Mouse (Mus musculus) midbrain, postnatal 0 days (tissue): ENCODE results near the gene Dlx1. TPM values are rescaled to one million over a fixed set of nuclear protein-coding genes. Genes with fewer than 3 reads are reported as not detected.
A peak's percentile ranks its signal among the peaks of the same experiment; 100 is the strongest.

Experiments used
- ATAC-seq: fragments of 200-750 bp; cut with Nextera tagmentation; 2 replicates; pipeline ENCODE4 v1.8.0; 2017; ENCODE audit warnings: moderate number of reproducible peaks, mild to moderate bottlenecking, moderate TSS enrichment, moderate library complexity; ENCODE audit not compliant: low FRiP score
- DNase-seq: peaks from one replicate; pipeline ENCODE4 v3.0.0-alpha.2; 2015; ENCODE audit warnings: low spot score
- H3K27ac ChIP-seq: fragments of 300-500 bp; sonication (generic); 2 replicates; pipeline ENCODE4 v1.5.1; 2014; ENCODE audit warnings: low read depth, mild to moderate bottlenecking, low read length, mixed read lengths
- H3K27me3 ChIP-seq: fragments of 300-500 bp; sonication (generic); 2 replicates; pipeline ENCODE4 v1.6.1; 2014; ENCODE audit warnings: low read length, control low read depth, mixed read lengths; ENCODE audit not compliant: insufficient read depth
- H3K36me3 ChIP-seq: fragments of 300-500 bp; sonication (generic); 2 replicates; pipeline ENCODE4 v1.6.1; 2014; ENCODE audit warnings: low read length, control low read depth, mixed read lengths; ENCODE audit not compliant: insufficient read depth
- H3K4me1 ChIP-seq: fragments of 300-500 bp; sonication (generic); 2 replicates; pipeline ENCODE4 v1.6.1; 2014; ENCODE audit warnings: mild to moderate bottlenecking, control low read depth, antibody characterized with exemption, low read length, mixed read lengths; ENCODE audit not compliant: insufficient read depth
- H3K4me2 ChIP-seq: fragments of 300-500 bp; sonication (generic); 2 replicates; pipeline ENCODE4 v1.6.1; 2014; ENCODE audit warnings: low read depth, mild to moderate bottlenecking, low read length, mixed read lengths; ENCODE audit not compliant: poor library complexity, severe bottlenecking
- H3K4me3 ChIP-seq: fragments of 300-500 bp; sonication (generic); 2 replicates; pipeline ENCODE4 v1.5.1; 2014; ENCODE audit warnings: low read depth, mild to moderate bottlenecking, low read length, moderate library complexity
- H3K9ac ChIP-seq: fragments of 300-500 bp; sonication (generic); replicated peaks from 2 replicates; pipeline ENCODE4 v1.6.1; 2014; ENCODE audit warnings: mild to moderate bottlenecking, low read length, moderate library complexity, mixed read lengths; ENCODE audit not compliant: poor library complexity, severe bottlenecking
- H3K9me3 ChIP-seq: fragments of 300-500 bp; sonication (generic); 2 replicates; pipeline ENCODE4 v1.6.1; 2016; ENCODE audit warnings: low read length, control low read depth
- CTCF ChIP-seq: IDR thresholded peaks from 2 replicates; pipeline ENCODE4 v1.5.1; 2016; ENCODE audit warnings: antibody characterized with exemption, mild to moderate bottlenecking
- WGBS: fragments of 180-500 bp; shearing (Covaris S2); extraction: QIAGEN DNeasy Blood & Tissue Kit; methylation state at CpG from one replicate; pipeline ENCODE4 v1.1.7; 2014; 5-methylcytosine and 5-hydroxymethylcytosine counted together
- polyA plus RNA-seq: library from polyadenylated mRNA; unstranded; fragments of >200 nt; fragmentation: Nextera tagmentation; extraction: Ambion mirVana; gene quantifications from 2 replicates; pipeline ENCODE4 v1.2.1, GENCODE M21; 2015
- total RNA-seq: library from RNA; depleted of rRNA; stranded (reverse); fragments of >200 nt; gene quantifications from 2 replicates; pipeline ENCODE4 v1.2.3, GENCODE M21; 2014

The Dlx1 gene
- total and polyA plus RNA-seq, 2 experiments from 2014 or later = 2.8 to 25.5 TPM

DNA sequence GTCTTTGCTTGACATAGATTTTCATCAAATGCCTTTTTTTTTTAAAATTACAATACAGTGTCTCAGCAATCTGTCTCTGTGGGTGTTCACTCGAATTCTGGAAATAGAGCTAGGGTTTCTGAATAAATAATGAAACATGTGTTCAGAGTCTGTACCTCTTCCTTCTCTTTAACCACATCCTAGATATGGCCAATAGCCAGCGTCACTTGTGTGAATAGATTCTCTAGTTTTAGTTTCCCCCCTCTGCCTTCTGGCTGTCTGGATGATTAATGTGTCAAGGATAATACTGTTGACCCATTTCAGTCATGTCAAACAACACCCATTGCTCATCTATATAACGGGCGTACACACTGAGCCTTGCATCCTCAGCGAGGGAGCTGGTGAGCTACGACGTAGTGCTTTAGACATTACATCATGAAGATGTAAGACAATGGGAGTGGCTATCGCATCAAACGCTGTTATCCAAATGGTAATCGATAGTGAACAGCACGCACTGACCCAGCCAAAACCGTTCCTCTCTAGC is 34.7 kb upstream of the Dlx1 start:
- no peak for DNase-seq
- 72% methylated on average over 12 of the region's 12 CpGs for WGBS
- H3K4me3 ChIP-seq = no peak overlapping the region
- H3K27ac ChIP-seq = no peak overlapping the region
- H3K9ac ChIP-seq = no peak overlapping the region
- ATAC-seq = no peak
- no peak overlapping the region for H3K4me2 ChIP-seq
- H3K36me3 ChIP-seq = no peaks in the 10 kb centered on the region
- peaks cover 5% of the 10 kb centered on the region for H3K4me1 ChIP-seq
- no peak for TF ChIP-seq CTCF
- H3K9me3 ChIP-seq = no peaks in the 10 kb centered on the region
- H3K27me3 ChIP-seq = no peaks in the 10 kb centered on the region

DNA sequence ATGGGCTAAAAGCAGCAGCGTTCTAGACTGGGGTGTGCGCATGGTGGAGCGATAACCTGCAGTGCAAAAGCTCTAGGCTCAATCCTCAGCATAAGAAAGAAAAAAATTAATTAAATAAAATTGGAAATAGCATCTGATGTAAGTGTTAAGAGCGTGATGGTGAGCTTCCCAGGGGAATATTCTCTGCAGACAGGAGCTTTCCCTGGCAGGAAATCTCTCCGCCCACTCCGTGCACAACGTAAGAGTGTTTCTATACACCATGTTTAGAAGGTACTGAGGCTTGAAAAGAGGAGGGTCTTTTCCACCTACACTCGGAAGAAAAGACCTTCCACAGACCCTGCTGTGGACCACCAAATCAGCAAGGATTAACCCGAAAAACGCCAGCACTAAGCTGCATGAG is 33.4 kb upstream of the Dlx1 start:
- no peak for DNase-seq
- no peak overlapping the region for H3K4me3 ChIP-seq
- WGBS = 37% methylated on average over 10 of the region's 10 CpGs
- no peak overlapping the region for H3K9ac ChIP-seq
- TF ChIP-seq CTCF = no peak
- no peaks in the 10 kb centered on the region for H3K36me3 ChIP-seq
- no peaks in the 10 kb centered on the region for H3K9me3 ChIP-seq
- peaks cover 5% of the 10 kb centered on the region for H3K4me1 ChIP-seq
- H3K27me3 ChIP-seq = no peaks in the 10 kb centered on the region
- peak; percentile 49; the same call in 1 of the 2 replicates for ATAC-seq
- peak overlapping the region; percentile 48; the same call in 1 of the 2 replicates for H3K27ac ChIP-seq
- H3K4me2 ChIP-seq = peak overlapping the region; percentile 16; the same call in 1 of the 2 replicates

DNA sequence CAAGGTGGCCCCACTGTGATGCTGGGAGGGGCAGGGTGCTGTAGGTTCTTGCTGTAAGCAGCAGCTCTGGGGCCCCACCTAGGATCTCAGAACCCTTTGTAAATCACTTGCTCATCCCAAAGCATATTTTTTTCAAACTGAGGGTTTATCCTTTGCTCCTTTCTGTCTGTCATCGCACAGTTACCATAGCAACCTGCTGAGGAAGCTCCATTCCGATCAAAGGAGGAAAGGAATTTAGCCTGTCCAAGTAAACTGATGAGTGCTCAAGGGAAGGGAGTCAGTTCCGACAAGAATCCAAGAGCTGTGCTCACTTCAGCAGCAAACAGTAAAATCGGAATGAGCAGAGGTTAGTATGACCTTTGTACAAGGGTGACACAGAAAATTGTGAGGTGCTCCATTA is 32.9 kb upstream of the Dlx1 start:
- H3K27ac ChIP-seq = peak overlapping the region; percentile 48; the same call in 1 of the 2 replicates
- H3K9me3 ChIP-seq = no peaks in the 10 kb centered on the region
- peak overlapping the region; percentile 16 for H3K4me2 ChIP-seq
- H3K4me3 ChIP-seq = no peak overlapping the region
- WGBS = 11% methylated on average over 4 of the region's 4 CpGs
- no peak overlapping the region for H3K9ac ChIP-seq
- peak; percentile 31 for DNase-seq
- peaks cover 5% of the 10 kb centered on the region for H3K4me1 ChIP-seq
- H3K27me3 ChIP-seq = no peaks in the 10 kb centered on the region
- no peaks in the 10 kb centered on the region for H3K36me3 ChIP-seq
- TF ChIP-seq CTCF = no peak
- peak; percentile 41; the same call in 1 of the 2 replicates for ATAC-seq

DNA sequence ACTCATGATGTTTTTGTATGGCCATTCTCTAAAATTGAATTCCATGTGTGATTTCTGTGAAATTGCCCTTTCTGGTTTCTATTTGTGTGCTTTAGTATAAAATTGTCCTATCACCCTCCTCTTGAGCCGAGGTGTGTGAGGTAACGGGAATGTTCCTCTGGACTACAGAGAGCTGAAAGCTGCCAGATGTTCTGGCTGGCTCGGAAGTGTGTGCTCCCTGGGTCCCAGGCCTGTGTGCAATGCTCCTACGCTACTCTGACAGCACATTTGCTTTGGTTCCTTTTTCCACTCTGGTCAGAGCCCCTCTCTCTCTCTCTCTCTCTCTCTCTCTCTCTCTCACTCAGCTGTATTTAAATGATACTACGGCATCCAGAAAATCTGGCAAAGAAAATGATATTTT is 30.7 kb upstream of the Dlx1 start:
- H3K4me1 ChIP-seq = peaks cover 5% of the 10 kb centered on the region
- H3K9ac ChIP-seq = no peak overlapping the region
- H3K9me3 ChIP-seq = no peaks in the 10 kb centered on the region
- H3K27me3 ChIP-seq = no peaks in the 10 kb centered on the region
- ATAC-seq (no peak), DNase-seq (no peak)
- WGBS = 68% methylated on average over 5 of the region's 5 CpGs
- H3K4me3 ChIP-seq = no peak overlapping the region
- no peak for TF ChIP-seq CTCF
- H3K27ac ChIP-seq = no peak overlapping the region
- no peaks in the 10 kb centered on the region for H3K36me3 ChIP-seq
- H3K4me2 ChIP-seq = no peak overlapping the region

DNA sequence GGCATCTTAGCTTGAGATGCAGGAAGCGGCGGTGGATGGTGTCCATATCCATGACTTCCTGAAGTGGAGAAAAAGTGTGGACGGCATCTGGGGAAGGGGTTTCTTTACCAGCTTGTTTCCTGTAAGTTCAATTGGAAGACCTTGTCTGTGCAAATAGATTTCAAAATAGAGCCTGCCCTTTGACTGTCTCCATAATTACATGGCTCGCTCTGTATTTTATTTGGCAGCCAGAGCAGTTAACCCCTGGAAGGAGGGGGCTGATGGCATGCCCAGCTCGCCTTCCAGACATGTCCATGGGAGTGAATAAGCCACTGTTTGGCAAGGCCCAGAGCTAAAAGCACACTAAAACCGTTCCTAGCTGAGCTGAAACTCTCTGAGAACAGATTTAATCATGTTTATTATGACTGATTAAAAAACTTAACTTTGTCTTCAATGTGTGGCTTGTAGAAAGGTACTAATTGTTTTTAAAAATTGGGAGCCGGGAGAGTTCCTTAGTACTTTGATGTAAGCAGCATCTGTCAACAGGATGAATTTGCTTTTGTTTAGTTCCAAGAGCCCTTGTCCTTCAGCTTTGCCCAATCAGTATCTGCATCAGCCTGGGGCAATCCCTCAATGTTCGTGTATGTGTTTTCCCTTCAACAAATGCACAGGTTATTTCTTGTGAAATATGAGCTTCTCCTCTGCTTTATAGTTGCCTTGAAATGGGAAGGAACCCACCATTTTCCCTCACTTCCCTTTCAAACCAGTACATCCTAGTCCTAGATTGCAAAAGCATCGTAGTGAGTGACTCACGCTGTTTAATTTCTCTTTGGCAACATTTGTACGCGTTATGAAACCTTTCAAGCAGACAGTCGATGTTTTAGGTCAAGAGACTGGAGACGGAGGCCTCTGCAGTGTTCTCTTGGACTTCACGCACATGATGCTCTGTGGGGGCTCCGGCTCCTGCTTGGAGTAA is 28.4 kb upstream of the Dlx1 start:
- H3K27me3 ChIP-seq = no peaks in the 10 kb centered on the region
- WGBS = 69% methylated on average over 16 of the region's 16 CpGs
- DNase-seq (no peak), ATAC-seq (no peak)
- no peak overlapping the region for H3K9ac ChIP-seq
- no peaks in the 10 kb centered on the region for H3K36me3 ChIP-seq
- H3K9me3 ChIP-seq = no peaks in the 10 kb centered on the region
- no peak overlapping the region for H3K4me2 ChIP-seq
- H3K27ac ChIP-seq = no peak overlapping the region
- peaks cover 5% of the 10 kb centered on the region for H3K4me1 ChIP-seq
- no peak for TF ChIP-seq CTCF
- no peak overlapping the region for H3K4me3 ChIP-seq

DNA sequence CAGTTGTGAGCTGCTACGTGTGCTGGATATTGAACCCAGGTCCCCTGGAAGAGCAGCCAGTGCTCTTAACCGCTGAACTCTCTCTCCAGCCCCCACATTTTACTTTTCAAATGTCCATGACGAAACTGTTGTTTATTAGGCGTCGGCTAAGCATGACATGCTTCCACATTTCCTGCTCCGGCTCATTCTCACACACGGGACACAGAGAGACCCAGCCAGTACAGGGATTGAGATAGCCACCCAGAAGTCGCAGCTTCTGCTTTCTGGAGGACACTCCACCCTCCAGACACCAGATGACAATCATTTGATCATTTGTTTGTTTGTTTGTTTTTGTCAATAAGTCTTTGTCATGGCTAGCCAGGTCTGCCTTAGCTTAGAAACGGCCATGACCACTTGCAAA is 23.1 kb upstream of the Dlx1 start:
- TF ChIP-seq CTCF = no peak
- H3K4me3 ChIP-seq = no peak overlapping the region
- no peak overlapping the region for H3K9ac ChIP-seq
- ATAC-seq (no peak), DNase-seq (no peak)
- no peaks in the 10 kb centered on the region for H3K9me3 ChIP-seq
- H3K27ac ChIP-seq = no peak overlapping the region
- WGBS = 78% methylated on average over 9 of the region's 9 CpGs
- H3K27me3 ChIP-seq = no peaks in the 10 kb centered on the region
- no peak overlapping the region for H3K4me2 ChIP-seq
- no peaks in the 10 kb centered on the region for H3K36me3 ChIP-seq
- H3K4me1 ChIP-seq = no peaks in the 10 kb centered on the region
